Mouse (Mus musculus) urinary bladder, postnatal 4 days (tissue): ENCODE data around the gene Piezo1.

ENCODE experiments used
- DNase-seq, 2 experiments: peaks; one replicate each; pipeline ENCODE4 v3.0.0; 2021 to 2022; ENCODE audit warnings: low spot score in 2 of 2

Gene Piezo1

GRCm38 (mm10) chr8:122497016-122497734 lies 54.0 kb downstream of the Piezo1 start:
- DNase-seq = no peak

GRCm38 (mm10) chr8:122488387-122488786 lies 62.7 kb downstream of the Piezo1 start:
- no peak for DNase-seq

- no peak for DNase-seq
Measured at GRCm38 (mm10) chr8:122484831-122485230, 66.3 kb downstream of the Piezo1 start.

GRCm38 (mm10) chr8:122483877-122484276 lies 67.3 kb downstream of the Piezo1 start:
- no peak for DNase-seq

GRCm38 (mm10) chr8:122482448-122482847 lies 68.7 kb downstream of the Piezo1 start:
- no peak for DNase-seq

GRCm38 (mm10) chr8:122475580-122476320 lies 75.4 kb downstream of the Piezo1 start, which contains the start of the genes Rnf166 and Ctu2:
Gene Rnf166, minus strand, starts transcription at chr8:122476064.
Gene Ctu2, plus strand, starts transcription at chr8:122476143.
- DNase-seq = peak; percentile 92 to 95

GRCm38 (mm10) chr8:122474951-122475560 lies 76.1 kb downstream of the Piezo1 start:
- peak in 1 of 2 experiments; percentile 44 for DNase-seq

- DNase-seq = no peak
Measured at GRCm38 (mm10) chr8:122473911-122474421, 77.2 kb downstream of the Piezo1 start.

GRCm38 (mm10) chr8:122470691-122471090 lies 80.4 kb downstream of the Piezo1 start:
- DNase-seq = no peak

- no peak for DNase-seq
Measured at GRCm38 (mm10) chr8:122469965-122470364, 81.2 kb downstream of the Piezo1 start.

- no peak for DNase-seq
Measured at GRCm38 (mm10) chr8:122469407-122469806, 81.7 kb downstream of the Piezo1 start.

- no peak for DNase-seq
Measured at GRCm38 (mm10) chr8:122467816-122468215, 83.3 kb downstream of the Piezo1 start.

GRCm38 (mm10) chr8:122464985-122465384 lies 86.1 kb downstream of the Piezo1 start:
- no peak for DNase-seq

- no peak for DNase-seq
Measured at GRCm38 (mm10) chr8:122463651-122464640, 87.2 kb downstream of the Piezo1 start.

GRCm38 (mm10) chr8:122462510-122462909 lies 88.6 kb downstream of the Piezo1 start:
- DNase-seq = no peak

GRCm38 (mm10) chr8:122461473-122462148 lies 89.5 kb downstream of the Piezo1 start:
- DNase-seq = no peak

GRCm38 (mm10) chr8:122460524-122461472 lies 90.3 kb downstream of the Piezo1 start, which contains the start of gene Snai3:
Gene Snai3, minus strand, starts transcription at chr8:122460733.
- DNase-seq = peak in 1 of 2 experiments; percentile 55

GRCm38 (mm10) chr8:122459990-122460389 lies 91.1 kb downstream of the Piezo1 start:
- no peak for DNase-seq

- no peak for DNase-seq
Measured at GRCm38 (mm10) chr8:122459218-122459900, 91.8 kb downstream of the Piezo1 start.
